Mouse (Mus musculus) kidney, embryonic 16.5 days (tissue): ENCODE measurements at regions not wholly inside any gene's neighbourhood (a gene's known extent, or its start where the extent isn't known, plus 50 kb on each side); places are given as distances from the start of the nearest gene placed in this dataset.

Experiments used
- ATAC-seq: fragments of 200-750 bp; cut with Nextera tagmentation; 2 replicates; pipeline ENCODE4 v1.8.0; 2017; ENCODE audit warnings: moderate TSS enrichment; ENCODE audit not compliant: low FRiP score, low TSS enrichment
- H3K27ac ChIP-seq: fragments of 300-500 bp; sonication (generic); 2 replicates; pipeline ENCODE4 v1.5.1; 2014; ENCODE audit warnings: low read length
- H3K27me3 ChIP-seq: fragments of 300-500 bp; sonication (generic); 2 replicates; pipeline ENCODE4 v1.6.1; 2014; ENCODE audit warnings: low read length, control low read depth, mixed read lengths; ENCODE audit not compliant: insufficient read depth
- H3K36me3 ChIP-seq: fragments of 300-500 bp; sonication (generic); 2 replicates; pipeline ENCODE4 v1.6.1; 2014; ENCODE audit warnings: low read length, control low read depth, mixed read lengths; ENCODE audit not compliant: insufficient read depth
- H3K4me1 ChIP-seq: fragments of 300-500 bp; sonication (generic); 2 replicates; pipeline ENCODE4 v1.6.1; 2014; ENCODE audit warnings: low read length, control low read depth, mixed read lengths; ENCODE audit not compliant: insufficient read depth
- H3K4me2 ChIP-seq: fragments of 300-500 bp; sonication (generic); replicated peaks from 2 replicates; pipeline ENCODE4 v1.6.1; 2014; ENCODE audit warnings: low read depth, low read length
- H3K4me3 ChIP-seq: fragments of 300-500 bp; sonication (generic); 2 replicates; pipeline ENCODE4 v1.5.1; 2014; ENCODE audit warnings: mild to moderate bottlenecking, low read length
- H3K9ac ChIP-seq: fragments of 300-500 bp; sonication (generic); replicated peaks from 2 replicates; pipeline ENCODE4 v1.6.1; 2014; ENCODE audit warnings: low read length
- H3K9me3 ChIP-seq: fragments of 300-500 bp; sonication (generic); 2 replicates; pipeline ENCODE4 v1.6.1; 2016; ENCODE audit warnings: low read length, control low read depth
- WGBS: fragments of 180-500 bp; shearing (Covaris S2); extraction: QIAGEN DNeasy Blood & Tissue Kit; methylation state at CpG from one replicate; pipeline ENCODE4 v1.1.7; 2014; 5-methylcytosine and 5-hydroxymethylcytosine counted together

DNA sequence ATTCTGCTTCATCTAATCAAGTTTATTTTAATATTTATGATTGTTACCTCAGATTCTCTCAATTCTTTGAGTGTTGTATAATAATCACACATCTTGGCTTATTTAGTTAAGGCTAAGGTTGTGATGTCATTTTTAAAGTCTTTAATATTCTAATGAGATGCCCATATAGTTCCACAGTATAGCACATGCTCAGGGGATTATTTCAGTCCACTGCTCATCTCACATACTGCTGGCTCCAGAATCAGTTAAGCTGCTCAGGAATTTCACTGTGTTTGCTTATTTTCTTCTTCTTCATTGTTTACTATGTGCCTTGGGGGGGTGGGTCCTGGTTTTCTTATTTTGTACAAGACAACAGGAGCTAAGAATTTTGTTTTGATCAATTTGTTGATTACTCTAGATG is 229.5 kb downstream of the Pcdh18 start:
- no peaks in the 10 kb centered on the region for H3K36me3 ChIP-seq
- H3K27me3 ChIP-seq, result no peaks in the 10 kb centered on the region
- no peak overlapping the region for H3K4me2 ChIP-seq
- no peaks in the 10 kb centered on the region for H3K9me3 ChIP-seq
- no peak for ATAC-seq
- H3K9ac ChIP-seq, result no peak overlapping the region
- no peak overlapping the region for H3K4me3 ChIP-seq
- H3K4me1 ChIP-seq, result no peaks in the 10 kb centered on the region
- no peak overlapping the region for H3K27ac ChIP-seq

DNA sequence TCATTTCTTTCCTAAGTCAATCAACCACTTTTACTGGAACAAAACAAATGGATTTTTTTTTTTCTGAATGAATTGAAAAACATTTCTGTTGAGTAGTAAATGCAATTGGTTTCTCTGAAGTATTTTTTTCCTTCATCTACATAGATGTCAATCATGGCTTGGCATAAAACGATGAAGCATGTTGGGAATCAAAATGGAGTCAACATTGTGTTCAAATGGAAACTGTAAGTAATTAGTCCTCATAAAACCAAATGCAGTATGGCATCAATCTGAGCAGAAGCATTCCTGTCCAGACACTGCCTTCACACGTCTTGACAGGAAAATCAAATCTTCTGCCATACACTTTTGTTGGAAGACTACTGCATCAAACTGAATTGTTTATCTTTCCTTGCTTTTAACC is 237.0 kb downstream of the Pcdh18 start:
- 67% methylated on average over 2 of the region's 2 CpGs for WGBS
- no peaks in the 10 kb centered on the region for H3K36me3 ChIP-seq
- H3K4me3 ChIP-seq, result no peak overlapping the region
- H3K9ac ChIP-seq, result no peak overlapping the region
- no peaks in the 10 kb centered on the region for H3K27me3 ChIP-seq
- no peak overlapping the region for H3K27ac ChIP-seq
- no peaks in the 10 kb centered on the region for H3K4me1 ChIP-seq
- no peaks in the 10 kb centered on the region for H3K9me3 ChIP-seq
- ATAC-seq, result no peak
- no peak overlapping the region for H3K4me2 ChIP-seq

DNA sequence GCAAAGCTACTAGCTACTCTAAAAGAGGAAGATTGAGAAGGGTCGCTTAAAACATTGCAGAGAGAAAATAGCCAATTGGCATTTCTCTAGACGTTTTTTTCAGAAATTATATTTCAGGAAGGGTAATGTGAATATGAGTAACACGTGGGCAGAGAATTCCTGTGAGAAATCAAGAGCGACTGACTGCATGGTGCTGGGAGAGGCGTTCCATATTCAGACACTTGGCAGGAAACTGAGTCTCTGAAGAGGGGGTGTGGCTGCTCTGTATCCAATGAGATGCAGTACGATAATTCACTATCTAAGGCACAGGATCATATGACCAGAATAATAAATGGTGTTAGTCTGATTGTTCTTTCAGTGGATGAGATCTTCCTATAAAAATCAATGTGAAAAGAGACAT is 252.5 kb downstream of the Pcdh18 start:
- no peaks in the 10 kb centered on the region for H3K4me1 ChIP-seq
- H3K4me3 ChIP-seq, result no peak overlapping the region
- WGBS, result 78% methylated on average over 6 of the region's 6 CpGs
- H3K9me3 ChIP-seq, result no peaks in the 10 kb centered on the region
- H3K36me3 ChIP-seq, result no peaks in the 10 kb centered on the region
- no peaks in the 10 kb centered on the region for H3K27me3 ChIP-seq
- no peak for ATAC-seq
- no peak overlapping the region for H3K4me2 ChIP-seq
- no peak overlapping the region for H3K27ac ChIP-seq
- no peak overlapping the region for H3K9ac ChIP-seq

DNA sequence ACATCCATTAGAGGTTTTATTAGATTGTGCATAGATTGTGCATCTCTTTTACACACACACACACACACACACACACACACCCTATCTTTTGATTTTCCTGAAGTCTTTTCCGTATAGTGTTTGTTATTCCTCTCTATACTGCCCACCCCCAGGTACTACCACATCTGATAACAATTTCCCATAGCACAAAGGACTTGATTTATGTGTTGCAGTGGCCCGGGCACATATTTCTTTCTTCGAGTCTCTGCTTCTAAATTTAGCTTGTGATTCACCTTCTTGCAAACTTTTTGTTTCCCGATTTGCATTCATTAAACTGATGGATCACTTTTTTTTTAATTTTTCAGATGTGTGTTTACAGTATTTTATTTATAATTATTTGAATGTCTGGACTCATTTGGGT is 254.8 kb downstream of the Pcdh18 start:
- WGBS, result 44% methylated on average over 4 of the region's 4 CpGs
- no peak for ATAC-seq
- no peak overlapping the region for H3K4me2 ChIP-seq

DNA sequence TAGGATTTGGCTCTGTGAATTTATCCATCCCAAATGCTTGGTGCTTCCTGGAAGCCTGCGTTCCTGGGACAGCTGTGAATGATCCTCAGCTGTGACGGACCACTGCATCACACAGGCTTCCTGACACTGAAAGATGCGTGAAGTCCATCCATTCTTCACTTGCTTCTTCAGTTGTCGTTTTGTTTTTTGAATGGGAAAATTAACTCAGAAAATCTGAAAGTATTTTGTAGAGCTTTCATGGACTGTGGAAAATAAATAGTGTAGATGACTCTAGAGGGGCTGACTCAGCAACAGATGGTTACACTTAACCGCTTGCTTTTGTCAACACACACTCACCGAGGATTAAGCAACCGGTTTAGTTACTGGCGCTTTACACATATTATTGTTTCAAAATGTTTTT is 272.0 kb downstream of the Pcdh18 start:
- Histone ChIP-seq H3K36me3 (no peaks in the 10 kb centered on the region), H3K27ac (no peak overlapping the region), H3K27me3 (no peaks in the 10 kb centered on the region), H3K9me3 (no peaks in the 10 kb centered on the region), H3K4me3 (no peak overlapping the region), H3K4me1 (no peaks in the 10 kb centered on the region), H3K9ac (no peak overlapping the region), H3K4me2 (no peak overlapping the region)
- WGBS, result 69% methylated on average over 8 of the region's 8 CpGs
- no peak for ATAC-seq

More for the DNA sequence above, 254.8 kb downstream of the Pcdh18 start:
- H3K4me3 ChIP-seq, result no peak overlapping the region
- H3K9ac ChIP-seq, result no peak overlapping the region
- no peaks in the 10 kb centered on the region for H3K9me3 ChIP-seq
- H3K4me1 ChIP-seq, result no peaks in the 10 kb centered on the region
- no peaks in the 10 kb centered on the region for H3K36me3 ChIP-seq
- H3K27me3 ChIP-seq, result no peaks in the 10 kb centered on the region
- H3K27ac ChIP-seq, result no peak overlapping the region
